Mouse (Mus musculus) cerebellum, adult 11-12 months (tissue): ENCODE data around the gene Lonp2.

ENCODE experiments used
- DNase-seq: peaks from one replicate; pipeline ENCODE4 v3.0.0; 2022

Lonp2 gene

GRCm38 (mm10) chr8:86630212-86630611 lies 6.4 kb downstream of the Lonp2 start:
- DNase-seq: no peak

GRCm38 (mm10) chr8:86631395-86631794 lies 7.6 kb downstream of the Lonp2 start:
- DNase-seq: no peak

DNA sequence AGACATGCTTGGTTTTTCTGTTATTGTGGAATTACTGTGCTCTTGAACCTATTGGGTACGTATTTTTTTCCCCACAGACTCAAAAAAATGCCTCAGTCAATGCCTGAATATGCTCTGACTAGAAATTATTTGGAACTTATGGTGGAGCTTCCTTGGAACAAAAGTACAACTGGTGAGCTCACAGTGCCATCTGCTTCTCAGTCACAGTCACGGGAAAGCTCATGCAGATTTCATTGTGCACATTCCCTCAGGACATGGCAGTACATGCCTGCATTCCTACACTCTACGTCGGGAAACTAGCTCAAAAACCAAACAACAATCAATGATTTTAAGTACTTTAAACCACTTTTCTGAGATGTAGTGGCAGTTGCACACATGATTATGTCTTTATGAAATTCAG lies 14.0 kb downstream of the Lonp2 start:
- no peak for DNase-seq

DNA sequence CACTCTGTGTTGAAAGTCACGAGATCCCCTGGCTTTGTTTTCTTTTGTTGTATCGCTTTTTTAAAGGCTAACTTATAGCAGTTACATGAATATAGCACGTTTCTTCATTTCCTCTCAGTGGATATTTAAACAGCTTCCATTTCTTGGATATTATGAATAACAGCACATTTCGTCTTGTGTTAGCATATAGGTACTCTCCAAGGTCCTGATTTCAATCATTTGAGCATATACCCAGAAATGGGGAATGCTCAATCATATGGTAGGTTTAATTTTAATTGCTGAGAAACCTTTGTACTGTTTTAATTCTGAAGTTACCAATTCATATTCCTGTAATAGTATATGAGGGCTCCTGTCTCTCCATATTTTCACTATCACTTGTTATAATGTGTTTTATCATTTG lies 15.1 kb downstream of the Lonp2 start:
- DNase-seq: no peak

GRCm38 (mm10) chr8:86642682-86643081 lies 18.8 kb downstream of the Lonp2 start:
- no peak for DNase-seq

GRCm38 (mm10) chr8:86644661-86645060 lies 20.8 kb downstream of the Lonp2 start:
- DNase-seq: no peak

- DNase-seq: no peak
Observed at GRCm38 (mm10) chr8:86647771-86648170, 23.9 kb downstream of the Lonp2 start.

GRCm38 (mm10) chr8:86651416-86651815 lies 27.6 kb downstream of the Lonp2 start:
- DNase-seq: peak; percentile 20

DNA sequence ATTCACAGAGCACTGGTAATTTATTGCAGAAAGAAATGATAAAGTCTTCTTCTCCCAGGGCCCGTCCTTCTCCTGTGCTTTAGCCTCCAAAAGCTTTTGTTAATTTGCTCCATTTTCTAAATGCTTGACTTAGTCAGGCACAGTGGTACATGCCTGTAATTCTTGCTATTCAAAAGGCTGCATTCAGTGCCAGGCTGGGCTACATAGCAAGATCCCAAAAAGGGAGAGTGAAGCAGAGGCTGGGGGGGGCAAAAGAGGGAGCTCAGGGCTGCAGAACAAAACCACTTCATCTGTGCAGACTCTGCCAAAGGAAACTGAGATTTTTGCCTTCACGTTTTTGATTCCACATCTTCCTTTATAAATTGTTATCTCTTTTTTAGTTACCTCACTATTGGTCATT lies 28.7 kb downstream of the Lonp2 start:
- no peak for DNase-seq

DNA sequence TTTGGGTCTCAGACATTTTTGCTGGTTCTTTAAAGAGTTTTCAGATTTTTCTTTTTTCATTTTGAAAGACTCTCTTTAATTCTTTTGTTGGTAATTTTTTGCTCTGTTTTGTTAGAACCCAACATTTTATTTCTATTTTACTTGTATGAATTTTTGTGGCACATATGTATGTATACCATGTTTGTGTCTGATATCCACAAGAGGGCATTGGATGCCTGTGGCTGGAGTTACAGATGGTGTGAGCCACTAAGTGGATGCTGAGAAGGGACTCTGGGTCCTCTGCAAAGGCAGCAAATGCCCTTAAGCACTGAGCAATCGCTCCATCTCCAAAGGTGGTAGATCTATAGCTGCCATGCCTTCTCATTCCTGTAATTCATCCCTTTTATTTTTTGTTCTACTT lies 30.7 kb downstream of the Lonp2 start:
- no peak for DNase-seq

GRCm38 (mm10) chr8:86668750-86669149 lies 44.9 kb downstream of the Lonp2 start:
- DNase-seq: no peak

DNA sequence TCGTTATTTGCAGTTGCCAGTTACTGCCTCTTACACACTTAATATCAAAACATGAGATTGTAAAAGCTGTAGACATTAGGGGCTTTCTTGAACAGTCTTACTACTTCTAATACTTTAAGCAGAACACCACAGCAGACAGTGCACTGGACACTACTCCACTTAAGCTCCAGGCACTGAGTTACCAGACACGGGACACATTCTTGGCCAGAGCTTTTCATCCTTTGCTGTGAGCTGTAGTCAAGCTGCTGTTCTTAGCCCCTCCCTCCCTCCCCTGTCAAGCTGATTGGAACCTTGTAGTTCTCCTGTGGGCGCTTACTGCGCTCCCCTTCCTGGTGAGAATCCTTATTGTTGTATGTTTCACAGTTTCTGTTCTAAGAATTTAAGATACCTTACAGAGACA lies 45.4 kb downstream of the Lonp2 start:
- DNase-seq: no peak

GRCm38 (mm10) chr8:86686629-86687028 lies 62.8 kb downstream of the Lonp2 start:
- DNase-seq: no peak

- DNase-seq: no peak
Observed at GRCm38 (mm10) chr8:86692107-86692506, 68.3 kb downstream of the Lonp2 start.

- DNase-seq: no peak
Observed at GRCm38 (mm10) chr8:86694011-86694410, 70.2 kb downstream of the Lonp2 start.

DNA sequence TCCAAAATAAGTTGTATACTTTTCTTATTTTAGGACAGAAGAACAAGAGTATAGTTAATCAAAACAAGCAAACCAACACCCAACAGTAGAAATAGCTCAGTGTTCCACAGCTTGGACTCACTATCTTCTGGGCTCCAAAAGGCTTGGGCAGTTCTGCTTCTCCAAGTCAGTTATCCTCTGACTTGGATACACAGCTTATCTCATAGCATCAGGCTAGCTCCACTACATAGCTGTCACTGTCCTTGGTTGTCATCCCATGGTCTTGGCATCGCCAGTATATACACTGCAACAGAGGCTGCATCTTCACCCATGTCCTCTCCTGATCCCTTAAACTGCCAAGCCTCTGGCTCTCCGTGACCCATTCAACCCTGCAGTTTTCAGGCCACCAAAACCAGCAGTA lies 71.9 kb downstream of the Lonp2 start:
- no peak for DNase-seq

DNA sequence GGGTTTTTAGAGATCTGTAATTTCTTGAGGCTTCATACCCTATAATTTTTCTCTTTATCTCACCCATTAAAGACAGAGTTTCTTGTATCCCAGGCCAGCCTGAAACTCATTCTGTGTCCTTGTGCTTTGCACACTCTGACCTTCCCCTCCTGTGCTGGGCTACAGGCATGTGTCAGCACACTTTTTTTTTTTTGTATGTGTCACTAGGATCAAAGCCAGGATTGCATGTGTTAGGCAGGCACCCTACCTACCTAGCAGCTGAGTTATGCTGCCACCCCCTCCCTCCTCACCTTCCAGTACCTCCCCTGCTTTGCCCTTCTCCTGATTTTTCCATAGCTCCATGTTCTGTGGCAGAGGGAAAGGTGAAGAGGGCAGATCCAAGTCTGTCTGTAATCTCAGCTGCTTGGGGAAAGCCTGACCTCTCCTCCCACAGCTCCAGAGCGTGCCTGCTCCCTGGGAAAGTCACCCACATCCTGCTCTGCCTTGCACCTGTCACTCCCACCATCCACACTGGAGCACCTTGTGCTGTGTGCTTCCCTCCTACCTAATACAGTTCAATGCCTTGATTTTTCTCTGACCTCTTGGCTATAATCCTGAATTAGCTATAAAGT lies 75.1 kb downstream of the Lonp2 start:
- no peak for DNase-seq

DNA sequence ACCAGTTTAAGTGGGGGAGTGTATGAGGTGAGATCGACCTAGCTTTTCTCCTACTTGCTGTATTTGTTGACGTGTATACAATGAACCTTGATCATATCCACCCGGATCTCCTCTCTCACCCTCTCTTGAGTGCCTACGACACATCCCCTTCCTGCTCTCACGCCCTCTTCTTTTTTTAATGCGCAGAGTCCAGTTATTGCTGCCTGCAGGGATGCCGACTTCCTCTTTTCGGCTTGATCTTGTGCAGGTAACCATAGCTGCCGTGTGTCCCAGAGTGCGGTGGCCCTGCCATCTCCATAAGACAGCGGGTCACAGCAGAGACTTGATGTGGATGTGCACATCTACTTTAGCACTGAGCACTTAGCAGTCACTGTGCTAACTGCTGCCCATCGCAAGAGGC lies 75.6 kb downstream of the Lonp2 start:
- DNase-seq: no peak

DNA sequence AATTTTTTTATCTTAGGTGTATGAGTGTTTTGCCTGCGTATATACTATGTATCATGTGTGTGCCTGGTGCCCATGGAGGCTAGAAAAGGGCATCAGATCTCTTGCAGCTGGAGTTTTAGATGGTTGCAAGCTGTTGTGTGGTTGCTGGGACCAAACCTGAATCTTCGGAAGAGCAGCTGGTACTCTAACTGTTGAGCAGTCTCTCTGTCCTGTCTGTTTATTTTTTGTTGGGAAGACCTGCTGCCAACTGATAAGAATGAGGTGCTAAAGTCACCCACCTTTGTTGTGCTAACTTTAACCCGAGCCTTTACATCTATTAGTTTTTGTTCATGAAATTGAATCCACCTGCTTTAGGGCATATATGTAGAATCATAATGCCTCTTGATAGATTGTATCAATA lies 78.6 kb downstream of the Lonp2 start:
- no peak for DNase-seq

DNA sequence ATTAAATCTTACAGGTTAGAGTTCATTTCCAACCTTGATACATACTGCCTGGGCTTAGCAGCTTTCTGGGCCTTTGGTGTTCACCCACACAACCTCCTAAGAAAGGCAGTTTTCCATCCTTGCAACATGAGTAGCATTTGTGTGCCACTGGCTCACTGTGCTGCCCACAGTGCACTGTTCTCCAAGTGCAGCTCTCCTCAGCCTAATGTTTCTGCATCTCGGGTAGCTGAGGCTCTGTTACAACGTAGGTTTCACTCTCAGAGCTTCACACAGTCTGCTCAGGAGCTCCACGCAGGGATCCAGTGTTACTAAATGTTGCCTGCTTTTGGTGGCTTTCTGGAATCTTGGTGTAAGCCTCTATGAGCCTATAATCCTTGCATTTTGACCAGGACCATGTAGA lies 81.5 kb downstream of the Lonp2 start:
- no peak for DNase-seq

DNA sequence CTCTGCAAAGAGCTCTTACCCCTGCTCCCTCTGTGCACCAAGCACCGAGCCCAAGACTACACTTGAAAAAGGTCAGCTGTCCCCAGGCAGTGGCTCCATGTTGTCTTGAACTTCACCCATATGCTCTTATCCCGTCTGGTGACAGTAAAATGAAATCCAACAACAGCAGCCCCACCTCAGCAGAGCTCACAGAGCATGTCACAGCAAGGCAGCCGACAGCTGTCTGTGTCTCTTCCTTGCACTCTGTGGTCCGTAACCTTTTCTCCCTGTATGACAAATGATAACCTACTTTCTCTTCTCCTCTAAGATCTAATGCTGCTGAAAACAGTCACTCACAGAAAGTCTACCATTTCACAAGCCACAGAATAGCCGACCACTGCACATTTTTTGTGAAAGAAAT lies 82.9 kb downstream of the Lonp2 start:
- no peak for DNase-seq

DNA sequence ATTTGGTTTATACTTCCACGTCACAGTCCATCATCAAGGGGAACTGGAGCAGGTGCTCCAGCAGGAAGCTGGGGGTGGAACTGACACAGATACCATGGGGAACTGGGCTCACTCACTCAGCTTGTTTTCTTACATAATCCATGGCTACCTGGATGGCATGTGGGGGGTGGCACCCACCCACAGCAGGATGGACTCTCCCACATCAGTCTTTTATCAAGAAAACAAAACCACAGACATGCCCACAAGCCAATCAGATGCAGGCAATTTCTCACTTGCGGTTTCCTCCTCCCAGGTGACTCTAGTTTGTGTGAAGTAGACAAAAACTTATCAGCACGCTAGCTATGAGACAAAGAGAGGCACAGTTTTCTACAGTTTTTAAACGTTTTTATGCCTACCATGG lies 84.0 kb downstream of the Lonp2 start:
- DNase-seq: no peak

DNA sequence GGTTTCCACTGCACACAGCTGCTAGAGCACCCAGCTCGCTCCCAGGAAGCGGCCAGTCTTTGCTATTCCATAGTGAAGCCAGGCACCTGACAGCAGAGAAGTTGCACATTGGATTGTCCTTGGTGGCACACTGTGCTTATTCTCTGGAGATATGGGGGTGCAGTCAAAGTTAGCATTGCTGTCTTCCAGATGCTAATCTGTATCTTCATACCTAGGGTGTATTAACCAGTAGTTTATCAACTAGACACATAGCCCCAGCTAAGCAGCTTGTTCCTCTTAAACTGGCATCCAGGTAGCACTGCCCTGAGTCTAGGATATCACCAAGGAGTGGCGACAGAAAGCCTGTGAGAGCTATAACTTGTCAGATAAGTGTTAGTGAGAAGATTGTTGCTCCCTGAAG lies 88.8 kb downstream of the Lonp2 start:
- DNase-seq: no peak

DNA sequence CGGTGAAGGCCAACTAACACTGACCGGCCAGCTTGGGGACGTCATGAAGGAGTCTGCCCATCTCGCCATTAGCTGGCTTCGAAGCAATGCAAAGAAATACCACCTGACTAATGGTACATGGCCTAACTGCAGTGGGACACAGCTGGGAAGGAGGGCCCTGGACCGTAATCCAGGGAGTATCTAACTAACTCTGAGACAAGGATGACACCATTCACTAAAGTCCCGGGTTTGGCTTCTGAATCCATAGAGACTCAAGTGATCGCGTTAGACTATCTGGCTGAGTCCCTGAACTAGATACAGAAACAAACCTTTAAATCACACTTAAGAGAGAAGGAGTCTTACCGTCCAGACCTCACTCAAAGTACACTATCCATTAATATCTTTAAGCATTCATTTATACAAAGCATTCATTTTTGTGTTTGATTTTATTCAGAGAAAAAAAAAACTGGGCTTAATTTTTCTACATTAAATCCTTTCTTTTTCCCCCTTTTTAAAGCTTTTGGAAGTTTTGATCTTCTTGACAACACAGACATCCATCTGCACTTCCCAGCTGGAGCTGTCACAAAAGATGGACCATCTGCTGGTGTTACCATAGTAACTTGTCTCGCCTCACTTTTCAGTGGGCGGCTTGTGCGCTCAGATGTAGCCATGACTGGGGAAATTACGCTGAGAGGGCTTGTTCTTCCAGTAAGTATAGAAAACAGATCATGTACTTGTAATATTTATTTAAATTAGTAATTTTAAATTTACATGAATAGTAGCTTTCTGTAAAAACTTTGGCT lies 89.8 kb downstream of the Lonp2 start:
- peak; percentile 48 for DNase-seq
